Mouse (Mus musculus) Patski (cell line): Measurements from ENCODE around the gene Secisbp2. TPM values are rescaled to one million over a fixed set of nuclear protein-coding genes. Genes with fewer than 3 reads are reported as not detected.

Experiments
- ATAC-seq: fragments of 100-300 bp; one replicate; pipeline ENCODE4 v1.8.0; 2021
- CTCF ChIA-PET: fragments of 350-600 bp; sonication (Branson Sonifier 250); formaldehyde crosslinking; loops from one replicate; lab custom pipeline; 2022; ENCODE audit warnings: inconsistent platforms; lab: Charles Lee
- POLR2A ChIA-PET: fragments of 350-600 bp; sonication (Branson Sonifier 250); formaldehyde crosslinking; loops from one replicate; lab custom pipeline; 2022; ENCODE audit warnings: antibody characterized with exemption, inconsistent platforms; lab: Charles Lee
- DNase-seq: peaks from one replicate; pipeline ENCODE4 v3.0.0-alpha.2; 2011; ENCODE audit warnings: low read depth, low spot score
- H3K27me3 ChIP-seq: fragments of 371-371 bp; one replicate; pipeline ENCODE4 v1.5.1; 2021
- CTCF ChIP-seq: fragments of 100-300 bp; IDR thresholded peaks from one replicate; pipeline ENCODE4 v1.5.1; 2021
- in situ Hi-C: fragments of 300-500 bp; cut with MboI; formaldehyde crosslinking; loops from 3 replicates; pipeline ENCODE4 v1.11.1; 2018; ENCODE audit warnings: low pct_unique_long_range_greater_than_20kb, mixed read lengths
- polyA plus RNA-seq: library from polyadenylated mRNA; unstranded; gene quantifications from one replicate; pipeline ENCODE4 v1.2.3, GENCODE M21; 2021

Secisbp2 gene
- polyA plus RNA-seq, 1 experiment from 2014 or later, result 16.1 TPM

GRCm38 (mm10) chr13:51642171-51642778, 9.2 kb upstream of the Secisbp2 start:
- ATAC-seq, result no peak

GRCm38 (mm10) chr13:51643924-51644828, 7.3 kb upstream of the Secisbp2 start:
- ChIA-PET POLR2A (no interaction called here), CTCF (no interaction called here)
- TF ChIP-seq CTCF, result no peak
- in situ Hi-C loops, result loop anchor here (25.0 kb wide), 1 partner anchor 843 kb away; no protein-coding TSS in a partner anchor
- DNase-seq (no peak), ATAC-seq (no peak)
- H3K27me3 ChIP-seq, result no peaks in the 10 kb centered on the region

More at GRCm38 (mm10) chr13:51642171-51642778, 9.2 kb upstream of the Secisbp2 start:
- no peak for TF ChIP-seq CTCF
- DNase-seq, result no peak
- ChIA-PET POLR2A (no interaction called here), CTCF (no interaction called here)
- in situ Hi-C loops, result loop anchor here (25.0 kb wide), 1 partner anchor 845 kb away; no protein-coding TSS in a partner anchor
- H3K27me3 ChIP-seq, result no peaks in the 10 kb centered on the region

- in situ Hi-C loops, result loop anchor here (25.0 kb wide), 1 partner anchor 842 kb away; no protein-coding TSS in a partner anchor
- ChIA-PET CTCF (no interaction called here), POLR2A (no interaction called here)
- peak; percentile 92 for DNase-seq
- ATAC-seq, result peak; percentile 98
- no peak for TF ChIP-seq CTCF
- no peaks in the 10 kb centered on the region for H3K27me3 ChIP-seq
Measured at GRCm38 (mm10) chr13:51644829-51645789, 6.4 kb upstream of the Secisbp2 start, which contains the start of gene Cks2. Cks2 (plus strand) TSS chr13:51645232.

GRCm38 (mm10) chr13:51645872-51646271, 5.6 kb upstream of the Secisbp2 start:
- no peak for TF ChIP-seq CTCF
- DNase-seq (no peak), ATAC-seq (no peak)
- H3K27me3 ChIP-seq, result no peaks in the 10 kb centered on the region
- POLR2A ChIA-PET, result no interaction called here
- in situ Hi-C loops, result loop anchor here (25.0 kb wide), 1 partner anchor 841 kb away; no protein-coding TSS in a partner anchor
- CTCF ChIA-PET, result no interaction called here

- DNase-seq, result no peak
- no peak for TF ChIP-seq CTCF
- ChIA-PET POLR2A (no interaction called here), CTCF (no interaction called here)
- no peaks in the 10 kb centered on the region for H3K27me3 ChIP-seq
- in situ Hi-C loops, result loop anchor here (25.0 kb wide), 1 partner anchor 841 kb away; no protein-coding TSS in a partner anchor
- ATAC-seq, result no peak
Measured at GRCm38 (mm10) chr13:51646362-51647027, 5.0 kb upstream of the Secisbp2 start.

- ChIA-PET CTCF (no interaction called here), POLR2A (no interaction called here)
- TF ChIP-seq CTCF, result no peak
- DNase-seq (no peak), ATAC-seq (no peak)
- H3K27me3 ChIP-seq, result no peaks in the 10 kb centered on the region
- in situ Hi-C loops, result loop anchor here (25.0 kb wide), 1 partner anchor 840 kb away; no protein-coding TSS in a partner anchor
Measured at GRCm38 (mm10) chr13:51647770-51648169, 3.7 kb upstream of the Secisbp2 start.

- no peak for ATAC-seq
- DNase-seq, result no peak
- CTCF ChIA-PET, result no interaction called here
- POLR2A ChIA-PET, result no interaction called here
- no peaks in the 10 kb centered on the region for H3K27me3 ChIP-seq
- no peak for TF ChIP-seq CTCF
- in situ Hi-C loops, result loop anchor here (25.0 kb wide), 1 partner anchor 839 kb away; no protein-coding TSS in a partner anchor
Measured at GRCm38 (mm10) chr13:51648237-51648636, 3.3 kb upstream of the Secisbp2 start.

GRCm38 (mm10) chr13:51649740-51650139, 1.8 kb upstream of the Secisbp2 start:
- POLR2A ChIA-PET, result no interaction called here
- CTCF ChIA-PET, result no interaction called here
- in situ Hi-C loops, result loop anchor here (10.0 to 25.0 kb wide), 4 partner anchors 145 to 838 kb away; partner anchors contain the start of gene Sema4d
- no peak for TF ChIP-seq CTCF
- H3K27me3 ChIP-seq, result no peaks in the 10 kb centered on the region
- DNase-seq (no peak), ATAC-seq (no peak)

- ATAC-seq (no peak), DNase-seq (no peak)
- H3K27me3 ChIP-seq, result no peaks in the 10 kb centered on the region
- in situ Hi-C loops, result loop anchor here (10.0 to 25.0 kb wide), 3 partner anchors 142 to 584 kb away; partner anchors contain the start of gene Sema4d
- ChIA-PET POLR2A (interaction anchor here (1.4 kb wide), 1 partner anchor 9 kb away, joined by 3 read pairs; no protein-coding TSS in a partner anchor), CTCF (no interaction called here)
- no peak for TF ChIP-seq CTCF
Measured at GRCm38 (mm10) chr13:51653159-51653558, 1.7 kb downstream of the Secisbp2 start.
